Comparison of ENCODE assay signal across 25 mouse cellular contexts in genomic region chr6:40438936-40439335, GRCm38 (mm10). TPM values are rescaled to one million over a fixed set of nuclear protein-coding genes. Genes with fewer than 3 reads are reported as not detected.
A peak's percentile ranks its signal among the peaks of the same experiment; 100 is the strongest.
DNase-seq lines count a peak whose midpoint lies in the region; ATAC-seq and TF ChIP-seq lines count a peak whose summit lies in the region.
"Had no signal": no experiment of that assay in that cellular context is flagged by ENCODE, and none has a peak within 500 bp of the region (broad histone marks: within the 10 kb centered on the region; RNA-seq: fewer than 3 reads in every experiment).

Gene Wee2 (plus strand): TSS chr6:40439088.

- no peak for TF ChIP-seq CTCF in brain, embryonic 14.5 days (IDR thresholded peaks at IDR 0.05; ENCODE audit: borderline replicate concordance, extremely low read depth, insufficient read depth, insufficient read length)

- no peak within 1 kb of the TSS for H3K4me3 ChIP-seq in heart, embryonic 11.5 days (ENCODE audit: low read depth, low read length)
- no peak within 1 kb of the TSS for H3K4me3 ChIP-seq in limb, embryonic 11.5 days (ENCODE audit: low read depth, low read length)
- H3K4me3 ChIP-seq in limb, embryonic 10.5 days = no peak within 1 kb of the TSS
- no peak within 1 kb of the TSS for H3K4me3 ChIP-seq in liver, embryonic 12.5 days
- H3K4me3 ChIP-seq: erythroblast, embryonic 14.5 days; heart, adult 2 months; intestine, embryonic 15.5 days; midbrain, embryonic 13.5 days had no signal

- H3K4me2 ChIP-seq in heart, embryonic 11.5 days = peak within 1 kb of the TSS; percentile 27; the same call in 1 of the 2 replicates
- H3K4me2 ChIP-seq in limb, embryonic 11.5 days (ENCODE audit: low read depth, severe bottlenecking) = no peak within 1 kb of the TSS
- peak within 1 kb of the TSS; percentile 24; the same call in 1 of the 2 replicates for H3K4me2 ChIP-seq in liver, embryonic 12.5 days
- H3K4me2 ChIP-seq: hindbrain, embryonic 14.5 days; intestine, embryonic 15.5 days; midbrain, embryonic 13.5 days had no signal

- no peaks in the 10 kb centered on the region for H3K9me3 ChIP-seq in heart, embryonic 11.5 days (replicated peaks; ENCODE audit: control insufficient read depth, low read length)
- no peaks in the 10 kb centered on the region for H3K9me3 ChIP-seq in limb, embryonic 11.5 days (ENCODE audit: control insufficient read depth, low read length)
- no peaks in the 10 kb centered on the region for H3K9me3 ChIP-seq in limb, embryonic 10.5 days (replicated peaks)
- no peaks in the 10 kb centered on the region for H3K9me3 ChIP-seq in liver, embryonic 12.5 days (replicated peaks)
- H3K9me3 ChIP-seq: intestine, embryonic 15.5 days; midbrain, embryonic 13.5 days had no signal

- H3K4me1 ChIP-seq in heart, embryonic 11.5 days (ENCODE audit: control insufficient read depth, insufficient read depth, low read length) = no peaks in the 10 kb centered on the region
- no peaks in the 10 kb centered on the region for H3K4me1 ChIP-seq in limb, embryonic 11.5 days (ENCODE audit: control insufficient read depth, insufficient read depth, low read length)
- peaks cover 30% of the 10 kb centered on the region for H3K4me1 ChIP-seq in limb, embryonic 10.5 days
- peaks cover 6% of the 10 kb centered on the region; the same call in 1 of the 2 replicates for H3K4me1 ChIP-seq in liver, embryonic 12.5 days

- WGBS in heart, embryonic 11.5 days (ENCODE audit: insufficient replicate concordance) = 64% methylated on average over 5 of the region's 5 CpGs
- 75% methylated on average over 5 of the region's 5 CpGs for WGBS in limb, embryonic 11.5 days
- 76% methylated on average over 5 of the region's 5 CpGs for WGBS in limb, embryonic 10.5 days
- 58% methylated on average over 5 of the region's 5 CpGs for WGBS in liver, embryonic 12.5 days (ENCODE audit: insufficient replicate concordance)

- H3K36me3 ChIP-seq in heart, embryonic 11.5 days (ENCODE audit: control insufficient read depth, insufficient read depth, low read length) = no peaks in the 10 kb centered on the region
- H3K36me3 ChIP-seq in limb, embryonic 11.5 days (ENCODE audit: control insufficient read depth, insufficient read depth, low read length) = no peaks in the 10 kb centered on the region
- no peaks in the 10 kb centered on the region for H3K36me3 ChIP-seq in limb, embryonic 10.5 days
- H3K36me3 ChIP-seq in liver, embryonic 12.5 days = no peaks in the 10 kb centered on the region
- H3K36me3 ChIP-seq: intestine, embryonic 15.5 days; midbrain, embryonic 13.5 days had no signal

- DNase-seq in heart, postnatal 25 days (ENCODE audit: low spot score) = no peak
- DNase-seq in limb, embryonic 11.5 days (ENCODE audit: low spot score) = peak; percentile 11
- no peak for DNase-seq in limb, embryonic 10.5 days (ENCODE audit: low spot score)
- DNase-seq in brain, embryonic 14.5 days (ENCODE audit: low read depth) = peak; percentile 57
- no peak for DNase-seq in layer of hippocampus, adult 11-12 months (ENCODE audit: low spot score)
- DNase-seq: gastrocnemius, postnatal 25 days; heart, adult 2 months; heart, postnatal 14 days; kidney, postnatal 10 days; retina, postnatal 1 day; thymus, adult 2 months had no signal

- H3K27ac ChIP-seq in heart, embryonic 11.5 days (ENCODE audit: low read depth, low read length) = no peak within 1 kb of the TSS
- no peak within 1 kb of the TSS for H3K27ac ChIP-seq in limb, embryonic 11.5 days (replicated peaks; ENCODE audit: low read depth, low read length)
- H3K27ac ChIP-seq in limb, embryonic 10.5 days = no peak within 1 kb of the TSS
- H3K27ac ChIP-seq in liver, embryonic 12.5 days = no peak within 1 kb of the TSS
- H3K27ac ChIP-seq: heart, adult 2 months; hindbrain, embryonic 14.5 days; intestine, embryonic 15.5 days; liver, embryonic 14.5 days; macrophage; midbrain, embryonic 13.5 days had no signal

- no peak for ATAC-seq in heart, embryonic 11.5 days (replicated peaks; ENCODE audit: insufficient number of reproducible peaks, low FRiP score, low TSS enrichment)
- ATAC-seq in limb, embryonic 11.5 days (ENCODE audit: insufficient number of reproducible peaks, low FRiP score, low TSS enrichment, low read depth) = no peak
- ATAC-seq in liver, embryonic 12.5 days = no peak
- ATAC-seq: intestine, embryonic 15.5 days; midbrain, embryonic 13.5 days had no signal

- intact Hi-C loops in heart, postnatal 25 days (cut with DNase I) = no loop called here

- no peak for TF ChIP-seq POLR2A in brain, embryonic 14.5 days (IDR thresholded peaks at IDR 0.05; ENCODE audit: borderline replicate concordance, extremely low read depth, insufficient read depth, insufficient read length, poor library complexity, severe bottlenecking)

- H3K27me3 ChIP-seq in heart, embryonic 11.5 days (ENCODE audit: control insufficient read depth, insufficient read depth, low read length) = peaks cover 3% of the 10 kb centered on the region
- no peaks in the 10 kb centered on the region for H3K27me3 ChIP-seq in limb, embryonic 11.5 days (ENCODE audit: control insufficient read depth, insufficient read depth, low read length)
- peaks cover 33% of the 10 kb centered on the region for H3K27me3 ChIP-seq in limb, embryonic 10.5 days (ENCODE audit: low read depth, poor library complexity, severe bottlenecking)
- H3K27me3 ChIP-seq in liver, embryonic 12.5 days (replicated peaks) = peaks cover 77% of the 10 kb centered on the region
- H3K27me3 ChIP-seq: intestine, embryonic 15.5 days had no signal

- H3K9ac ChIP-seq in heart, embryonic 11.5 days (ENCODE audit: low read depth, low read length) = no peak within 1 kb of the TSS
- H3K9ac ChIP-seq in limb, embryonic 11.5 days (ENCODE audit: low read length) = no peak within 1 kb of the TSS
- H3K9ac ChIP-seq in liver, embryonic 12.5 days = no peak within 1 kb of the TSS
- H3K9ac ChIP-seq: hindbrain, embryonic 14.5 days; intestine, embryonic 15.5 days; liver, embryonic 14.5 days; midbrain, embryonic 13.5 days had no signal

RNA-seq across cellular contexts. Expression of gene Wee2, which starts in this region (rescaled TPM):
- not detected in 2 replicates for polyA plus RNA-seq in heart, embryonic 11.5 days (2014; fragmentation: Nextera tagmentation; extraction: Ambion mirVana)
- not detected for total RNA-seq in heart, postnatal 25 days (2021)
- polyA plus RNA-seq in limb, embryonic 11.5 days (2014; fragmentation: Nextera tagmentation; extraction: Ambion mirVana) = 0.07 TPM in 1 of 2 replicates, not detected in the other
- polyA plus RNA-seq in limb, embryonic 10.5 days (2016; fragmentation: Nextera tagmentation; extraction: Ambion mirVana) = 0.18 and 0.26 TPM in 2 replicates
- 0.13 and 0.14 TPM in 2 replicates for polyA plus RNA-seq in brain, embryonic 14.5 days (2012; rRNA removed)
- polyA plus RNA-seq in liver, embryonic 12.5 days (2016; fragmentation: Nextera tagmentation; extraction: Ambion mirVana) = not detected in 2 replicates
- total RNA-seq: adrenal gland, postnatal 4 days; gastrocnemius, postnatal 25 days; heart, adult 2 months; heart, postnatal 14 days had no signal
- polyA plus RNA-seq: C2C12; embryonic facial prominence, embryonic 11.5 days; erythroblast, embryonic 14.5 days; heart, adult 2 months; liver, embryonic 14.5 days; lung, embryonic 16.5 days; macrophage; stomach, embryonic 16.5 days; urinary bladder, adult 2 months had no signal

Comparison
In these comparisons a context has a peak if more than half of its experiments do, and no peak if none do; other contexts are left out.
1. Peak in DNase-seq in limb, embryonic 11.5 days; RNA of the gene not detected or under 1 TPM.
2. Peak in DNase-seq in brain, embryonic 14.5 days; RNA of the gene not detected or under 1 TPM.